Mouse (Mus musculus) olfactory bulb, adult 2 months (tissue): Measurements from ENCODE around the gene Etfb.

Experiments used
- CTCF ChIP-seq: fragments of 200-500 bp; IDR thresholded peaks from 2 replicates; pipeline ENCODE4 v1.5.1; 2012; ENCODE audit warnings: low read depth, mild to moderate bottlenecking, low read length, moderate library complexity; ENCODE audit not compliant: insufficient read depth
- POLR2A ChIP-seq: fragments of 200-500 bp; IDR thresholded peaks from 2 replicates; pipeline ENCODE4 v1.6.1; 2012; ENCODE audit warnings: mild to moderate bottlenecking, low read depth, low read length, moderate library complexity; ENCODE audit not compliant: insufficient read depth

GRCm38 (mm10) chr7:43454371-43454770, 10.5 kb downstream of the Etfb start:
- no peak for TF ChIP-seq CTCF
- no peak for TF ChIP-seq POLR2A
